Mouse (Mus musculus) kidney, postnatal 25 days (tissue): ENCODE results near the gene Opn4.

ENCODE experiments used
- DNase-seq, 2 experiments: peaks; one replicate each; pipeline ENCODE4 v3.0.0; 2021; ENCODE audit warnings: mixed read lengths in 2 of 2

Opn4 gene

DNA sequence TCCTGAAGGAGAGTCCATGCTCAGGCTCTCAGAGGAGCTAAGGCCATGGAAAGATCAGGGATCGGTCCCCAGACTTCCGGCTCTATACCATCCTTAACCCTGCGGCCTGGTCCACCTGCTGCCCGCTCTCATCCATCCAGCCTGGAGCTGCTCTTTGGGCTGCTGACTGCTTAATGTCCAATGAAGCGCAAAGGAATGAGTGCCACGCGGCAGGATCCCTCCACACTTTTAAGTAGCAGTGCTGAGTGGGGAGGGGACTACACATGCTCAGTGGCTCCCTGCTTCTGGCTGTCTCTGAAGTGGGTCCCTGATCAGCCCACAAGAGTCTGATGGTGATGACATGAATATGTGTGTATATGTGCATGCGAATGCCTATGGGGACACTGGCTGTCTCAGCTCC, at the start of gene Opn4:
Gene Opn4 (minus strand): TSS at position 202 of the 400 bp plus-strand sequence.
- DNase-seq, result no peak

DNA sequence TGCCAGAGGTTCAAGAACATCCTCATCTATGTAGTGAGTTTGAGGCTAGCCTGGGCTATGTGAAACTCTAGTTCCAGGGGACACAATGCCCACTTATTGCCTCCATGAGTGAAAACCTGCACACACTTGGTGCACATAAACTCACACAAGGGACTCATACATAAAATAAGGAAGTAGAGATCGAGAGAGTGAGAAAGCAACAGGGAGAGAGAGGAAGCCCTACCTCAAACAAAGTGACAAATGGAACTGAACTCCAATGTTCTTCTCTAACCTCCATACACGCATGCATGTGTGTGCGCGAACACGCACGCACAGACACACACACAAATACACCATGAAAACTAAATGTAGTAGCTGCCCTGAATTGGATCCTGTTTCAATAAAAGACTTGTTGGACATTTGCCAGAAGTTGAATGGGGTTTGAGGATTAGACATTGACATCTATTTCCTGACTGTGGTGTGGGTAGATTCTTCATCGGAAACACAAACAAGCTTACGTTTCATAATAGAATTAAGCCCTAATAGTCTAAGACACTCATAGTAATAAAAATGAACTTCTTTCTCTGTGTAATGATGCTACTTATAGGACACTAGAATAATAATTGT, 48.0 kb upstream of the Opn4 start:
- no peak for DNase-seq

DNA sequence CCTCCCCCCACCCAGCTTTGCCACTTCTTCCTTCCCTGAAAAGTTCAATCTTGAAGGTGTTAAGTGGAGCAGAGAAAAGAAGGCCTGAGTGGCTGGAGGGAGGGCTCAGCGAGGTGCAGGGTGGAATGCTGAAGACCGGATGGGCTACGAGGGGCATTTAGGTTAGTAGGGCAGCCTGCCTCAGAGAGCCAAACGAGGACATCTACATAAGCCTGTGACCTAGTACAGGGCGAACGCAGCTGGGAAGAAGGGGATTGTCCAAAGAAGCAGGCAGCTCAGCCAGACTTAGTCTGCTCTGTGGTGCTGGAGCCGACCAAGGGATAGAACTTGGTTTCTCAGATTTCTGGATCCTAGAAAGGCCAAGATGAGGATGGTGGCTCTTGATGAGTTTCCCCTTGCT, 44.2 kb upstream of the Opn4 start:
- DNase-seq, result no peak

DNA sequence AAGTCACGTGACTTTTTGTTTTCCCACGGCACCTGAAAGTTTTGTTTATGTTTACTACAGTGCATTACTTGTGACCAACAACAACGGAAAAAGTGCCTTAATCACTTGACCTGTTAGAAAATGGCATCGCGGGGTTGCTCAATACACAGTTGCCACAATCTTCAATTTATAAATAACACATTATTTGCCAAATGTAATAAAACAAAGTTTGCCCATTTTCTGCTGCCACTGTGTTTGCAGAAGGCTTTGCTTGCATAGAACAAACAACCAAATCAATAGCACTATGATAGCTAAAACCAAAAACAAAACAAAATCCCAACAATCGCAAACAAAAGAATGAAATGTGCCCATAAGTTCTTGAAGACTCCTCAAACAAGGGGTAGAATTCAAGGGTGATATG, 35.8 kb upstream of the Opn4 start:
- no peak for DNase-seq

DNA sequence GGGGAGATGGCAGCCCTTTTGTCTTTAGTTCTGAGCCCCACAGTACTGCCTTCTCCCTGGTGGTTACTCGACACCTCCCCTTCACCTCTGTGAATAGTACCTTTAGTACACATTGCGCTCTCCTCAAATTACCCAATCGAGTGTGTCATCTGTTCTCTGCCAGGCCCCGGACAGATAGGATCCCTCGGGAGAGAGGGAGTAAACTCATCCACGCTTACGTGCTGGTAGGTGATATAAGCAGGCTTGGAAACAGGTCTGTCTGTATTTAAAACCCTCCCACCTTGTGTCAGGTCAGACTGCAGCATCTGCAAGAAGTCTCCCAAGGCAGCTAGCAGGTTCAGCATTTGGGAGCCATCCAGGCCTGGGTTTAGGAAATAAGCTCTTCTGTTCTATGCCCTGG, 35.2 kb upstream of the Opn4 start:
- DNase-seq, result no peak

DNA sequence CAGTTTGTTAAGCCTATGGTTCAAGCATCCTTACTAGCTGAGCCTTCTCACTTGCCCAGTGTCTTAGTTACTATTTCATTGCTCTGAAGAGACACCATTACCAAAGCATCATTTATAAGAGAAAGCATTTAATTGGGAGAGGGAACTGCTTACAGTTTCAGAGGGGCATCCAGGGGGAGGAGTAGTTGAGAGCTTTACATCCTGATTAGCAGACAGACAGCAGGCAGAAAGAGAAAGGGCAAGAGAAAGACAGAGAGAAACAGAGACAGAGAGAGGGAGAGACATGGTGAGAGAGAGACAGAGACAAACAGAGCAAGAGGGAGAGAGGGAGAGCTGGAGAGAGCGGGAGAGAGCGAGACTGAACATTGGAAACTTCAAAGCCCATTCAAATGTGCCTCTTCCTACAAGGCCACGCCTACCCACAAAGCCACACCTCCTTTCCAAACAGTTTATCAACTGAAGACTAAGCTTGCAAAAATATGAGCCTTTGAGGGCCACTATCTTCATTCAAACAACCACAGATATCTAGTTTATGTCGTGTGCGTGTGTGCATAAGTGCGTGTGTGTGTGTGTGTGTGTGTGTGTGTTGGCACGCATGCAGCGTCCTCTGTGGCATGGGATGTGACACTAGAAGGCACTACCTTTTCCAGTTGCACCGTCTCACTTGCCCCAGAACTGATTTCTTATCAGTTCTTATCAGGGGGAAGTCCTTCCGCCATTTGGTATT, 32.9 kb upstream of the Opn4 start:
- no peak for DNase-seq

DNA sequence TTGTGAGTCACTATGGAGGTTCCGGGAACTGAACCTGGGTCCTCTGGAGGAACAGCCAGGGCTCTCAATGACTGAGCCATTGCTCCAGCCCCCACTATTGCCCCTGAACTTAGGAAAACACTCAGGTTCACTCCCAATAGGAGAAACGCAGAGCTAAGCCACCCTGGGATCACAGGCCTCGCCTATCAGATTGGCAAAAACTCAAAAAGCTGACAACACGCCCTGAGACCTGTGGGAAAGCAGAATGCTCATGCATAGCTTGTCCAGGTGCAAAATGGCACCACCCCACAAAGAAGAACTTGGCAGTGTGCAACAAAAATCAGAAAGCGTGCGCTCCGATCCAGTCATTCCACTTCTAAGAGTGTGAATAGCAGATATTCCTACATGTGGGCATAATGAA, 26.9 kb upstream of the Opn4 start:
- DNase-seq, result no peak

DNA sequence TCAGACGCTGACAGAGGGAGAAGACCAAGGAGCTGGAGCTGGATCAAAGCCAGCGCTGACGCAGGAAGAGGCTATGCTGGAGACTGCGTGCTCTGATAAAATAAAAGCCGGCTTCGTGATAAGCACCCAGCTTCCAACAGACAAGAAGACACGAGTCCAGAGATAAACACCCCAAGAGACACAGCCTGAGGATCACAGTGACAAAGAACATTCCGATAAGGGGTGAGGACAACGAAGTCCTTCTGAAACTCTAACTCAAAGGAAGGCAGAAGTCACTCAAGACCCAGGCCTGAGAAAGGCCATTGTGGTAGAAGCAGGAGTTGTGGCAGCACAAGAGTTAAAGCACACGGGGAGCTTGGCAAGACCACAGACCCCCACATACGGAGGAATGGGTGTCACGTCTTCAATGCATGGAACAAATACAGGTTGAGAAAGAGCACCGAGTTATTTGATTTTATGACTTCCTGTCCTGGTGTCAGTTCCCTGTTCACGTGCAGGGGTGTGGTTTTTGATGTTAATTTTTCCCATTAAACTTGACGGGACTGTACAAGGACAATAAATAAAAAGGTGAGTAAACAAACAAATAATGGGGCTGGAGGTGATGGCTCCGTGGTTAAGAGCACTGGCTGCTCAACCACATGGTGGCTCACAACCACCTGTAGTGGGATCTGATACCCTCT, 23.7 kb upstream of the Opn4 start:
- no peak for DNase-seq

DNA sequence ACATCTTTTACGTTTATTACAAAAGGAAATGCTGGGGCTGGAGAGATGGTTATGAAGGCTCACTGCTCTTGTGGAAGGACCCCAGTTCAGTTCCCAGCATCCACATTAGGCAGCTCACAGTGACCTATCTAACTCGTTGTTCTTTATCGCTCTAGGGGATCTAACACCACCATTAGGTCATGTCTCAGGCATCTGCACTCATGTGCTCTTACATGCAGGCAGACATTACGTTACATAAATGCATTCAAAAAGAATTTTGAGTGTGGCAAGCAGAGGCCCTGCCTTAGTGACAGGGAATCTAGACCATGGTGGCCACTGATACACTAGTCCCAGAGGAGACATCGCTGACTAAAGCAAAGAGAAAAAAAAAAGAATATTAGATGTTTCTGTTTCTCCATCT, 23.1 kb upstream of the Opn4 start:
- DNase-seq, result no peak

DNA sequence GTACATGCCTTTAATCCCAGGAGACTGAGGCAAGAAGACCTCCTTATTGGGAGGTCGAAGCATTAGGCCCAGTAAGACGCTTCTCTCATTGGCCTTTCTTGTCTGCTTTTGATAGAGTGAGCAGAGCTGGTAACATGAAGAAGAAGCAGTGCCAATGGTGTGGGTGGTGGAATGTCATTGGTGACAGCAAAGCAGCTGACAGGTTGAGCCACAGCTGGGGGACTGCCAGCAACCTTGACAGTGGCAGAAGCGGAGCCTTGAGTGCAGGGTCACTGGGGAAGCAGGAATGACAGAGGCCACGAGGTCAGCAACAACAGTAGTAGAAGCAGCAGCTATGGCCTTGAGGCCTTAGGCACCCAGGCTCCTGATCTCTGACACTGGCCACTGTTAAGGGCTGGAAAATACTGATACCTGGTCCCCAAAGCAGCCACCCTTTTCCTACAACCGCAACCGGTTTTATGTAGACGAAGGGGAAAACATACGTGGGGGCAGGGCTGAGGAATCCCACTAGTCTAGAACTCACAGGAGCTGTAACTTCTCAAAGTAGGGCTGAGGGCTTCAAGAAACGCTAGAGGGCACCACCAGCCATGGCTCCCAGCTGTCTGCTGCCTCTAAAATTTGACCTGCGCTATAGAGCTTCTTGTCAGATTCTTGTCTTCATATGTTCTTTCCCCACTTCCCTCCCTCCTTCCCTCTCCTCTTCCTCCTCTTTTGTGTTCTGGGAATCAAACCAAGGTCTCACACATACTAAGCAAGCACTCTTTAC, 20.9 kb upstream of the Opn4 start:
- DNase-seq, result peak; percentile 63 to 69

DNA sequence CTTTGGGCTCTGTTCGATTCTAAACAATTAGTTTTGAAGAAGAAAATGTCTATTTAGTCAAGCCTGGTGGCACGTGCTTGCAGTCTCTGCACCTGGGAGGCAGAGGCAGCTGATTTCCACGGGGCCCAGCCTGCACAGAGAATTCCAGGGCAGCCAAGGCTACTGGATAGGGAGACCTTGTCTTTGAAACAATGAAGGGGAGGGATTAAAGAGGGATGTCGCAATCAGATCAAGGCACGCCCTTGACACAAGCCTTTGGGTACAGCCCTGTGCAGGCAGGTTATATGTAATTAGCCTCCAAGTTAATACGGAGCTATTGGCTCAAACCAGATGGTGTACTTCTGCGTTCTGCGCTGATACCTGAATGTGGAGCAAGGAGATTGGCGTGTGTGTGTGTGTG, 18.9 kb upstream of the Opn4 start:
- no peak for DNase-seq

DNA sequence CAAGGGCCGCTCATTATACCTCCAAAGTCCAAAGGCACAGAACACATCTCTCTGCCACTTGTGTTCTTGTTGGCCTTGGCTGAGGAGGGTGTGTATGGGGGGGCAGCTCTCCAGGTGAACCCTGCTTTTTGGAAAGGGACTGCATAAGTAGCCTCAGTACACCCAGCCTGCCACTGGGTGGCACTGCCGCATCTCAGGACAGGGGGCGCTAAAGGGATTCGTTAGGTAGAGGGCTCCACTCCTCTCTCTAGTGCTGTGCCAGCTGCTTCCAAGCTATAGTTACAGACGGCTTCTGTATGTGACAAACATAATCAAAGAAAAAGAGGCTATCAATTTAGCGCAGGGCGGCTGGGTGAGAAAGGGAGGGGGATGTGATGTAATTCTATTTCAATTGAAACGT, 16.9 kb upstream of the Opn4 start:
- peak; percentile 87 to 89 for DNase-seq

DNA sequence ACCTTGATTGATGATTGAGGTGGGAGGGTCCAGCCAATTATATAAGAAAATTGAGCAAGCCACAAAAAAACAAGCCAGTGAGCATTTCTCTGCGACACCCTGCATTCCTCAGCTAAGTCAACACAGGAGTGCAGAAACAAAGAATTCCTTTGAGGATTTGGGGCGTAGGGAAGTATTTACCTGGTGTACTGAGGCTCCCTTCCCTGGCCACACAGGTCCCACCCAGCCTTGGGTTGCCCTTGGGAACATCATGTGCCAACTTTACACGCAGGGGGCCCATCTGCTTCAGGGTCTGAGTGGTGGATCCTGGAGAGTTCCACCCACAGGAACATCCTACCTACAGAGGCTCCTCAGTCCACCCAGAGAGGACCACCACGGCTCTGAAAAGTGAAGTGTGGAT, 15.7 kb upstream of the Opn4 start:
- no peak for DNase-seq

DNA sequence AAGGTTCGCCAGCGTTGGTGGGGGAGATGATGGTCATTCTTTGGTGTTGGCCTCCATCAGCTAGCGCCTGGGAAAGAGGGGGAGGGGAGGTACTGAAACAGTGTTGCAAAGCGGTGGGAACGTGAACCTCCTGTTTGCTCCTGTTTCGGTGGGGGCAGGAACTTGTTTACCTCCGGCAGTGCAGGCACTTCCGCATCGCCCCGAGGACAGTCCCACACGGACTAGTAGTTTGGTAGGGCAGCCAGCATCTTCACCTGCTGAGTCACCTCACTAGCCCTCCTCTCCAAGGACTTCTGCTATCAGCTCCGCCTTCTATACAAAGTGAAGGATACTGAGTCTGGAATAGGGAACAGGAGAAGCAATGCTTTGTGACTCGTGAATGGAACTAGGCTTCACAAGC, 15.1 kb upstream of the Opn4 start:
- peak in 1 of 2 experiments; percentile 5 for DNase-seq

DNA sequence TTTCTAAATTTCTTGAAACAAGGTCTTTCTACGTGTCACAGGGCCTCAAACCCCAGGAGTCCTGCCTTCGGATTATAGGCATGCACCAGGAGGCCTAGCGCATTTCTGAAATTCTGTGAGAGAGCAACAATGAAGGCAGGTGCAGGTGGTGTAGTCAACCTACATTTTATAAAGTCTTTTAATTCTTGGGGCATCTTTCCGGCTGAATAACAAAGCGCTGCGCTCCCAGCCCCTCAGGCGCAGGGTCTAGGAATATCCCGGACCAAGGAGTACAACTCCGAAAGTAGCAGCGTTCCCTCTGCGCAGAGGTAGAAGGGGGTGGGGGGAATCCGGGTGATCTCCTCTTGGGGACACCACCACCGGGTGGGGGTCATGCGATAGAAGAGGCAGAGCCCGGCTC, 14.6 kb upstream of the Opn4 start:
- no peak for DNase-seq

DNA sequence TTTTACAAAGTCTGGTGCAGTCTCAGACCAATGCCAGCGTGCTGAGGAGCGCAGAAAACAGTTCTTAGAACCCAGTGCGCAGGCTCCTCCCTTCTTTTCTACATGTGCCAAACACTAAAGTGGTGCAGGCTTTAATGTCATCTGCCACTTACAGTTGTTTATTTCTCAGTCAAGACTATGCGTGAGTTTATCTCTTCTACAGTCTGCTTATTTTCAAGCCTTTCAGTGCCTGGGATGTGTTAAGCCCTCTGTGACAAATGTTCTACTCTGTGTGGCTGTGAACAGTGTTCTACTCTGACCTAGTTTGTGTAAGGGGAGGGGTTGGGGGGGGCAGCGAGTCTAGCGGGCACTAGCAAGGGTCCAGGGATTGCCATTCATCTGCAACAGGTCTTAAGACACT, 13.6 kb upstream of the Opn4 start:
- DNase-seq, result no peak

DNA sequence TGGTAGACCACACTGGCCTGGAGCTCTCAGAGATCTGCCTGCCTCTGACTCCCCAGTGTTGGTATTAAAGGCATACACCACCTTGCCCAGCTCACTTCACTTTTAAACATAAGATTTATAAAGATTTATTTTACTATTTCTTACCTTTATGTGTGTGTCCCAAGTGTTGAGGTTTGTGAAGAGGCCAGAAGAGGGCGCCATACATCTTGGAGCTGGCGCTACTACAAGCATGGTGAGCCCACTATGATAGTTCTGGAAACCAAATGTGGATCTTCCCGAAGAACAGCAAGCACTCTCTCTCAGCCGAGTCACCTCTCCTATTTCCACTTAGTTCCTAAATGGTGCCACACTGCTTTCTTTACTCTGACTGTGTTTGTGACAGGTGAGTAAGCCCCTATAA, 12.3 kb upstream of the Opn4 start:
- peak in 1 of 2 experiments; percentile 34 for DNase-seq

DNA sequence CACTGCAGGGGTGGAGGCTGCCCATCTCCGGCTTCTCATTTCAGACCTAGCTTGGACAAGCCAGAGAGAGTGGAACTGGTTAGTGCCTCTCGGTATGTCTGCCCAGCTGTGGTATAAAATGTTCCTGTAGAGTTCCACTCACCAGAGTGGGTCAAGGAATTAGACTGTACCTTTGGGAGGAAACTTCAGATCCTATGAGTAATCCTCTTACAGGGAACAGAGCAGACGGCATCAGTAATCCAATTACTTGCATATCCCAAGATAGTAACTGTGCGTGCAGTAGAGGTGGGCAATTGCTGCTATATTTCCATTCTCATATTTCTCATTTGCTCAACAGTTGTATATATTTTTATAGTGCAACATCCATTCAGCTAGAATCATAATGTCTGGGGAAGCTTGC, 11.6 kb upstream of the Opn4 start:
- no peak for DNase-seq

DNA sequence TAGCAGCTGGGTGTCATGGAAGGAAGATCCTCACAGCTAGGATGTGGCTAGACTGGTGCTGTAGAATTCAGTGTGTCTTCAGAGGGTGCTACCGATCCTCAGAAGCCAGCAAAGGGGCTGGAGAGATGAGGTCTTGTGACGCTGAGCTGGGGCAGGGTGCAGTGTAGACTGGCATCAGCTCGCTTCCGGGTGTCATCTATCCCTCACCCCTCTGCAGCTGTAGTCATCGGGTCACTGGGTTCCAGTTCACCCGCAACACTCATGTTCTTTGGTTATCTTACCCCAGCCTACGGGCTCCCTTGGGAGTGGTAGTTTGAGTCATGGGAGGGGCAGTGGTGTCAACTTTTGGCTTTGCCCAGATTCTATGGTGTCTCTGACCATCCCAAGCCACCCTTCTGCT, 2.0 kb upstream of the Opn4 start:
- DNase-seq, result no peak

DNA sequence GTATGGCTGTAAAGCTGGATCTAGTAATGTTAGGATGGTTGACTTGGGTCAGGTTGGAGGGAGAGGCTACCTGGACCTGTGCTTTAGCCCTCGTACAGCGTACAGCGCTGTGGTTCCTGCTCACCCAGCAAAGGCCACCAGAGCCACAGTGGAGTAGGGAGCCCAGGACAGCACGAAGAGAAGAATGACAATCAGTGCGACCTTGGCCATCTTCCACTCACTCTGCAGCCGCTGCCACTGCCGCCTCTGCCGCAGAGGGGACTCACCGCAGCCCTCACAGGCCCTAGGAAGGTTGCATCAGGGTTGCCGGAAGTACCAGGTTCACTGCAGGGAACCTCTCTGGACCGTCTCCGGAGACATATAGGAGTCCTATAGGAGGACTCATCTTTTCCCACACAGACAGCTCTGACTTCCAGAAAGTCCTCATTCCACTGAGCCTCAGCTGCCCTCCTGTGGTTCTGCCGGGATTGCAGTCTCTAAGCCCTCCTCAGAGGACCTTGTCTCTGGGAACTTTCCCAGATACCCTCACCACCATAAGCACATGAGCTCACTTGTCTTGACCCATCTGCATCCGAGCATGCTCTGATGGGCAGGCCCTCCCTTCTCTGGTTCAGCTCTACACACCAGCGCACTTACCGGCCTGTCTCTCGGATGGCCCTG, 4.2 kb downstream of the Opn4 start:
- DNase-seq, result no peak

DNA sequence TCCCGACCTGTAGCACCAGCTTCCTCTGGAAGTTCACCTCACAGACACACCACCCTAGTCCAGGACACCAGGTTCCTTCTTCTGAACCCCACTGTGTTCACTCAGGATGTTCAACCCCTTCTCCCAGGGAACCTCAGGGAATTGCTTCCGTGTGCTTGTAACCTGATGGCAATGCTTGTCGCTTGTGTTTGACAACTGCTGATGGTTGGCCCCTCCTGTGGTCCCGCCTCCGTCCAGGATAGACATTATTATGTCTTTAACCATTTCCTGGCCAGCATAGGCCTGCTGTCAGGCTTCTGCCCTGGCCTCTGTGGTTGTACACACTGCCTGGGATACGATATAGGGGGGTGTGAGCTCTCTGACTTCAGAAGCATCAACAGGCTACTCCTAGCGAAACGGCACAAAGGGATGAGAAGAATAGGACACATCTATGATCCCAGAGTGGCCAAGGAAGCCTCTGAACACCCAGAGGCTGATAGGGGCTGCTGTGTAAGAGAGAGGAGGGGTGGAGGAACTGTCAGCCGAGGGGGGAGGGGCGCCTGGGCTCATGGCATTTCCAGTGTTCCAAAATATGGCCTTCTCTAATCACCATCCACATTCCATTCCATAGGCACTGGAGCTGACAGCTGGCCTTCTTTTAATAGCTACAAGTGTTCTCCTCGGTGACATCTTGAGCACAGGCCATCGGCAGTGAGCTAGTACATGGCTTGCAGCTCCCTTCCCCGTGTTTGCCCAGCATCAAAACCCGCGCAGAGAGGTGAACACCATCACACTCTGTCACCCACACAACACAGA, 8.0 kb downstream of the Opn4 start:
- no peak for DNase-seq
